Mouse (Mus musculus) limb, embryonic 12.5 days (tissue): Measurements from ENCODE around the gene Trpc4. TPM values are rescaled to one million over a fixed set of nuclear protein-coding genes. Genes with fewer than 3 reads are reported as not detected.

ENCODE experiments used
- polyA plus RNA-seq: library from polyadenylated mRNA; unstranded; fragments of >200 nt; fragmentation: Nextera tagmentation; extraction: Ambion mirVana; gene quantifications from 2 replicates; pipeline ENCODE4 v1.2.1, GENCODE M21; 2016

Trpc4 gene
- polyA plus RNA-seq, 1 experiment from 2014 or later, result 1.3 TPM

Other genes with a start within 250 kb of the Trpc4 start
- 24.9 and 39.1 TPM in 2 replicates for gene Postn, start 205.1 kb downstream of the Trpc4 start, polyA plus RNA-seq